Mouse (Mus musculus): ENCODE measurements around the gene Gm3336.

DNA sequence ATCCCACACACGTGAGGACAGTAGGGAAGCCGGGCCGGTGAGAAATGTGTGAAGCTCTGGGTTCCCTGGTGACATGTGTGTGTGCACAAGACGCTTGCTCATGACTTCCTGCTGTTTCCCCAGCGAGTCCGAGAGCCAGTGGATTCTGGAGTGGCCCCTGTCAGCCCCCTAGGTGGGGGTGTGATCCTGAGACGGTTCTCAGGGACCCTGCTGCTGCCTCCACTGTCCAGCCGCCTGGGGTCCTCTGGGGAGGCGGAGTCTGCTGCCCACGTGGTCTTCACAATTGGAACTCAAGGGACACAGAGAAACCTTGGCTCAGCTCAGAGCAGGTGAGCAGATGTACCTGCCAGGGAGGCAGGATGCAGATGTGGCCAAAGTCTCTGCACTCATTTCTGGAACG is 8.4 kb downstream of the Gm3336 start:
- TF ChIP-seq ZC3H11A (IDR thresholded peaks at IDR 0.05; ENCODE audit: borderline replicate concordance, low read depth, low read length) (no peak), MAFK (IDR thresholded peaks at IDR 0.05; ENCODE audit: insufficient read depth, low read depth, low read length) (no peak), HCFC1 (IDR thresholded peaks at IDR 0.05; ENCODE audit: borderline replicate concordance, insufficient read depth, low read length) (no peak)

All from ES-E14 (cell line).